Mouse (Mus musculus) neutrophil, adult 5-6 weeks (primary cell): Measurements from ENCODE around the gene Tom1l2. TPM values are rescaled to one million over a fixed set of nuclear protein-coding genes. Genes with fewer than 3 reads are reported as not detected.
A peak's percentile ranks its signal among the peaks of the same experiment; 100 is the strongest.

Source experiments
- ATAC-seq: fragments of 151-379, 151-347 bp; 2 replicates; pipeline ENCODE4 v1.8.0; 2017; ENCODE audit warnings: mild to moderate bottlenecking, moderate TSS enrichment; ENCODE audit not compliant: insufficient number of reproducible peaks, poor library complexity, low FRiP score, severe bottlenecking; ENCODE audit errors: extremely low read depth
- total RNA-seq: library from RNA; stranded (forward); fragments of 200-1000 nt; gene quantifications from 2 replicates; pipeline ENCODE4 v1.2.3, GENCODE M21; 2017

Gene Tom1l2
- total RNA-seq, 1 experiment from 2014 or later = 16.3 TPM

GRCm38 (mm10) chr11:60355952-60356351 is 3.2 kb upstream of the Tom1l2 start:
- no peak for ATAC-seq

- ATAC-seq = no peak
These were observed 757 bp downstream of the Tom1l2 start for GRCm38 (mm10) chr11:60351925-60352371.

DNA sequence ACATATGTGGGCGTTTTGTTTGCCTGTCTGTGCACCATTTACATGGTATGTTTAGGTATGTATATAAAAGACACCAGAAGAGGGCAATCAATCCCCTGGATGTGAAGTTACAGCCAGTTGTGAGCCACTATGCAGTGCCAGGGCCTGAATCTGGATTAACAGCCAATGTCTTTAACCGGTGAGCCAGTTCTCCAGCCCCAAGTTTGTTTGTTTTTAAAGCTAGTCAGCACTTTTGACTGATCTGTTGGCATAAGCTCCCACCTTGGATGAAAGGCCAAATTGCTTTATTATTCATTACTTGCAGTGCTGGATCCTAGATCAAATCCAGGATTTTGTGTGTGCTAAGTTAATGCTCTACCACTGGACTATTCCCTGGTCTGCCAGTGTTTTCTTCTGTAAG is 1.3 kb downstream of the Tom1l2 start:
- no peak for ATAC-seq

GRCm38 (mm10) chr11:60346537-60346936 is 6.2 kb downstream of the Tom1l2 start:
- ATAC-seq = no peak

DNA sequence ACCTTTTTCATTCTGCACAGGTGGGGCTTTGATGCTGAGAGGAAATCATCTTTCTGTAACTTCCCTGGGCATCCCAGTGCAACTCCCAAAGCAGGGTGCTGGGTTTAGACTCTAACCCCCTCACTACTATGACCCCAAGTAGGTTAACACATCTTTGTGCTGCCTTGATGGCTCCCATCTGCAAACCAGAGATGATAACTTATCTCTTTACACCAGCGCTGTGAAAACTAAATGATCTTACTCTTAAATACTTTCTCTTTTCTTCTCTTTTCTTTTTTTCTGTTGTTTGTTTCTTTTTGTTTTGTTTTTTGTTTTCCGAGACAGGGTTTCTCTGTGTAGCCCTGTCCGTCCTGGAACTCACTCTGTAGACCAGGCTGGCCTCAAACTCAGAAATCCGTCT is 6.8 kb downstream of the Tom1l2 start:
- ATAC-seq = no peak

GRCm38 (mm10) chr11:60339361-60339760 is 13.3 kb downstream of the Tom1l2 start:
- no peak for ATAC-seq

DNA sequence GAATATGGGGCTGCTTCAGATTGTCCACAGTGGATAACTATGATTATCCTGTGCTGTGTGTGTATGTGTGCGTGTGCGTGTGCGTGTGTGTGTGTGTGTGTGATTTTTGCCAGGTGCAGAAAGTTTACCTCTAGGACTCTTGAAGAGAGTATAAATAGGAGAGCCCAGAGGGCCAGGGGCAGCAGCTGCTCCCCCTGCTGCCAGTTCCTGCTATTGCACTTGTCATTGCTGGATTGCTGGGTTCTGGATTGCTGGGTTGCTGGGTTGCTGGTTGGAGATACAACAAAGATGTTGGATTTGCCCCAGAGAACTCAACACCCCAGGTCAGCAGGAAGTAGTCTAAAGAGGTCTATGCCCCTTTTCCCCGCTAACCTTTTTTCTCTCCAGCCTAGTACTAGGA is 14.4 kb downstream of the Tom1l2 start:
- peak; percentile 52; the same call in 1 of the 2 replicates for ATAC-seq

DNA sequence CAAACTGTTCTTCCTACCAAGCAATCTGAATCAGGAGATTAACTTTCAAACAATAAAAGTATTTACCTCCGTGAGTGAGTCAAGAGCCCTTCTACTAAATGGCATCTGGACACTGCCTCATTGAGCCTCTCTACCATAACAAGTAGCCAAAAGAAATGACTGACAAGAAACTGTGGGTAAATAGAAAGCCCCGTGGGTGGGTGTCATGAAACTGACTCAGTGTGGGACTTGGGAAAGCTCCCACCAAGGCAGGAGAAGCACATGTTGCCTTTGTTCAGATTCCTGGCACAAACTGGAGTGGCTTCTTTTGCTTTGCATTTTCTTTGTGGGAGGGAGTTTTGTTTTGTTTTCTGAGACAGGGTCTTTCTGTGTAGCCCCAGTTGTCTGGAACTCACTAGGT is 16.9 kb downstream of the Tom1l2 start:
- no peak for ATAC-seq

GRCm38 (mm10) chr11:60334124-60334523 is 18.6 kb downstream of the Tom1l2 start:
- ATAC-seq = 0 out of 2 replicates have a peak, but pooled peaks have one; percentile 24

DNA sequence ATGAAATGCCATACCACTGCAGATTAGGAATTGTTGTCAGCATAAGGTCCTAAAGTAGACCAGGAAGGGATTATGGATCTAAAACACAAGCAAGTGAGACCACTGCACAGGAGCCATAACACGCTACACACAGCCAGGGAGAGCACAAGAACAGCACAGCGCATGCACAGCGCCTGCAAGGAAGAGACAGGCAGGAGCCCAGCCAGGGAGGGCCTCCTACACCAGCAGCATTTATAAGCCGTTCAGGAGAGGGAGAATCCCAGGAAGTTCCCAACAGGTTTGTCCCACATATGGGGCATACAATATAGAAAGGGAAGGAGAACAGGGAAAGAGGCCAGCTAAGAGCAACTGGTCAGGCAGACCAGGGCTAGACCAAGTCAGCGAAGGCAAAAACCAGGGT is 19.2 kb downstream of the Tom1l2 start:
- ATAC-seq = no peak

DNA sequence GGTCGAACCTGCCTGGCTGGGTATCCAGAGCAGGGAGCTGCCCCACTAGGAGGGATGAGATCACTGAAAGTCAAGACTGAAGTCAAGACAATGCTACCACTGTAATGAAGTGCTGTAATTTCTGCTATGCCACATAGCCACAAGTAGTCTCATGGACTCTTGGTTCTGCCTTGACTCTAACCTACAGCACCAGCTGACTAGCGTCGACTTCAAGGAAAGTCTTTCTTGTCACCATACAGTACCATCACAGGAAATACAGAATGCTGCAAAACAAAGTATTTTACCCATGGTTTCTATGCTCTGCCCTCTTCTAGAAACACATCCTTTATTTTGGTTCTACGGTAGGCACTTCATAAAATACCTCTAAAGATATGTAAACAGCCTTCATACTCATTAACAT is 22.2 kb downstream of the Tom1l2 start:
- no peak for ATAC-seq

GRCm38 (mm10) chr11:60323731-60324130 is 29.0 kb downstream of the Tom1l2 start:
- no peak for ATAC-seq

GRCm38 (mm10) chr11:60321438-60321837 is 31.3 kb downstream of the Tom1l2 start:
- no peak for ATAC-seq

DNA sequence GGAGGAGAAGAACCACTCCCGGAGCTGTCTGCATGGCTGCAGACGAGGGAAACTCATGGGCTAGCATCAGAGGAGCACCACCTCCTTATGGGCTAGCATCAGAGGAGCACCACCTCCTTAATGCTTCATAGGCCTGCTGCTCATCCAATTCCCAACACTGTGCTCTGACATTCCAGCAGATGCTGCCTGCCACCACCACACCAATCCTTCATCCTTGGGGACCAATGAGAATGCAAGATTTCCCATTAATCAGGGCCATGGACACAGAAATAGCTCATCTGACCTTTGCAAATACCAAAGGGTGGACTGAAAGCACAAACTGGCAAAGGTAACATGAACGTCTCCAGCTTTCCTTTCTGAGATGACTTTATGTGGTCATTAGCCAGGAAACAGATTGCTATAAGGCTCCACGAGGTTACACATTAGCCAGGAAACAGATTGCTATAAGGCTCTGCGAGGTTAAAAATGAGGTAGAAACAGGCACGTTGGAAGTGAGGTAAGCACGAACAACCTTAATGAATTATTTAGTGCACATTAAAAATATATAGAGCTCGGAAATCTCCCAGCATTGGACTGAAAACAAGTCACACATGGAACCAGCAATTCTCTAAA is 32.2 kb downstream of the Tom1l2 start:
- ATAC-seq = no peak

DNA sequence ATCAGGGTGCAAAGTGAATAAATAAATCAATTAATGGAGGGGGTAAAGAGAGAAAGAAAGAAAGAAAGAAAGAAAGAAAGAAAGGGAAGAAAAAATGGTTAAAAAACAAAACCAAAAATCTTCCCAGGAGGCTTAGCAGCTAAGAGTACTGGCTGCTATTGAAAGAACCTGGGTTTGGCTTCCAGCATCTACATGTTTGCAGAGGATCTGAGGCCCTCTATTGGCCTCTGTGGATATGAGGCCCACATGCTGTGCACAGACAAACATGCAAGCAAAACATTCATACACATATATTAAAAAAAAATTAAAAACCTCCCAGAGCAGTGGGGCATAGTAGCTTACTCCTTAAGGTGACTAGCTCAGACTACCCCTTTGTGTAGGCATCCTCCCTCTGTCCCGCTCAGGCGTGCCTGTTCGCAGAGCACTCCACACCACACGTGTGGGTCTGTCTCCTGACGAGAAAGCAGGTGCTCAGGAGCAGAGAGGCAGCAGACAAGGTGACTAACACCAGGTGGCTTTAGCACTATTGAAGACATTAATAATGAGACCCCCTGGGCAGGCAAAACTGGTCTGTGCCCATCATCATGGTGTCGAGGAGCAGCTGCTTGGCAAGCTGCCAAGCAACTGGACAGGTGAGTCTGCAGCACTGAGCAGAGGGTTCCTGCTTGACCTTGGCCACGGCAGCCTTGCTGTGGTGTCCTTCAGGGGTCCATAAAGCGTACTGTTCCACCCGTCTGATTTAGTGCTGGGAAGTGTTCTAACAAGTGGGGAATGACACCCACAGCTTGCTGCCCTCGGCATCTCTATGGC is 33.2 kb downstream of the Tom1l2 start:
- ATAC-seq = no peak

DNA sequence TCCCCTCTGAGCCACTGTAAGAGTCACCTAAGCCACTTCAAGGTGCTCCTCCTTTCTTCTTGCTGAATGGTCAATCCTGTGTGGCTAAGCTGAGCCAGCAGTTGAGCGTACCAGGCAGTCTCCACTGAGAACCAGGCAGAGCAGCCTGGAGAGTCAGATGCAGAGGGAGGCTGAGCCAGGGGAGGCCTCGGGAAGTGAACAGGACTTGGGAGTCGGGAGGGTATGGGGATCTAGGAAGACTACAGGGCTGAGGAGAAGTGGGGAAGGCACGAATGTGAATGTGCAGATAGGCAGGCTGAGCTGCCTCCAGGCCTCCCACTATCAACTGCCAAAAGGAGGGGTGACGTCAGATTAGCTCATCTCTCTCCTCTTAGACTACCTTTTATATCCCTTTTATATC is 34.0 kb downstream of the Tom1l2 start:
- ATAC-seq = no peak

DNA sequence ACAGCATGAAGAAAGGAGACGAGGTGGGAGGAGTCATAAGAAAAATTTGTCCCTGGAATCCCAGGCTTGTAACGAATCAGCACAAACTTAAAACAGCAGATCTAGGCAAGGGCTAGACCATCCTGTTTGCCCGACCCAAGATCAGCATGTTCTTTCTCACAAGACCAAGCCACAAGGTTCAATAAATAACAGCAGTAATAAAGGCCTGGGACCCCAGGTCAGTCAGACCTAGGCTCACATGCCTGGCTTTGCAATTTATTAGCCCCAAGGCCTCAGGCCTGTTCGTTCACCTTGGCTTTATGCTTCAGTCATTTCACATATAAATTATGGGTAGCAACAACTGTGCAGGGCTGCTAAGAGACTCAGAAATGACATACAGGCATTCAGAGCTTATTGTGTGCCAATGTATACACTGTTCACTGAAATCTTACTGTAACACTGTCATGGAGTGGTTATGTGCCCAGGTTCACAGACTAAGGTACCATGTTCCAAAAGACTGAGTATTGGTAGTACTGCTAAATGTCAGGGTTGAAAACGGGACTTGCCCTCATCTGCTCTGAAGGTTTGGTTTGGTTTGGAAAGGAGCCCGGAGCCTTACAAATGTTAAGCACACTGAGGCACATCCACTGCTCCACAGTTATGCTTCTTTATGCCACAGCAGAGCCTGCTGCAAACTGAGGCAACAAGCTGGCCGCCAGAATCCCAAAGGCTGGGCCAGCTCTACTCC is 35.2 kb downstream of the Tom1l2 start:
- no peak for ATAC-seq

- ATAC-seq = no peak
These were observed 35.8 kb downstream of the Tom1l2 start for GRCm38 (mm10) chr11:60316883-60317282.

GRCm38 (mm10) chr11:60316250-60316649 is 36.5 kb downstream of the Tom1l2 start:
- ATAC-seq = no peak
